Mouse (Mus musculus): ENCODE measurements at regions not wholly inside any gene's neighbourhood (a gene's known extent, or its start where the extent isn't known, plus 50 kb on each side); places are given as distances from the start of the nearest gene placed in this dataset.

DNA sequence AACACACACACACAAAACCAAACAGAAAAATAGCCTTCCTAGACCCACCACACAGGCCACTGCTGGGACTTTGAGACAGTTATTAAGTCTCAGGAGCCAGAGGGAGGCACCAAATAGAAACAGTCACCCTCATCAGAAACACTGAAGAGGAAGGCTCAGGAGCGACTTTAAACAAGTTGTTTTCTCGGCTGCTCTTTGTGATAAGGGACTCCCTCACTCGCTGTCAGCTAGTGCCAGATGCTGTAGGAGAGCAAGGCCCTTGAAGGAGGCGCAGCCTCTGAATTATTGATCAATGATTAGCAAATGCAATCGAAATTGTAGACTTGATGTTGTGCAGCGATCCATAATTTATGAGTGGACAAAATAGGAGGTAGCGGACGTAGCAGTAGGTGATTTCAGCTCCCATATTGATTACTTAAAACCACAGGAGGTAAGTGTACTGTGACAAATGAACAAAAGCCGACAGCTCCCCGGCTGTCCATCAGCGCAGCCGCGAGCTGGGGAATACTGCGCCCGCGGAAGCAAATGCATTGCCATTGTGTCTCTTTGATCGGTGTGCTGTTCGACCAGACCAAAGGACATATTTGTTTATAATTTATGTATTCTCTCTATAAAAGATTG is 187.4 kb downstream of the Irx2 start:
- TF ChIP-seq POLR2A (IDR thresholded peaks at IDR 0.05; ENCODE audit: borderline replicate concordance, extremely low read depth, low read depth, low read length) (no peak), CTCF (IDR thresholded peaks at IDR 0.05; ENCODE audit: insufficient read depth, low read length) (no peak)

All from lung, adult 2 months (tissue).